Mouse (Mus musculus) embryonic facial prominence, embryonic 13.5 days (tissue): ENCODE data around the gene Haus3. TPM values are rescaled to one million over a fixed set of nuclear protein-coding genes. Genes with fewer than 3 reads are reported as not detected.

Experiments used
- ATAC-seq: fragments of 200-750 bp; cut with Nextera tagmentation; 2 replicates; pipeline ENCODE4 v1.8.0; 2017; ENCODE audit warnings: low read depth; ENCODE audit not compliant: insufficient number of reproducible peaks, insufficient read depth, low FRiP score, low TSS enrichment
- H3K27ac ChIP-seq: fragments of 300-500 bp; sonication (generic); 2 replicates; pipeline ENCODE4 v1.5.1; 2015; ENCODE audit warnings: moderate library complexity, mild to moderate bottlenecking, inconsistent platforms
- H3K27me3 ChIP-seq: fragments of 300-500 bp; sonication (generic); 2 replicates; pipeline ENCODE4 v1.6.1; 2015; ENCODE audit warnings: mild to moderate bottlenecking, inconsistent platforms
- H3K36me3 ChIP-seq: fragments of 300-500 bp; sonication (generic); 2 replicates; pipeline ENCODE4 v1.6.1; 2015; ENCODE audit warnings: mild to moderate bottlenecking, inconsistent platforms
- H3K4me1 ChIP-seq: fragments of 300-500 bp; sonication (generic); 2 replicates; pipeline ENCODE4 v1.6.1; 2015; ENCODE audit warnings: inconsistent platforms
- H3K4me2 ChIP-seq: fragments of 300-500 bp; sonication (generic); 2 replicates; pipeline ENCODE4 v1.6.1; 2015; ENCODE audit warnings: moderate library complexity, mild to moderate bottlenecking, inconsistent platforms
- H3K4me3 ChIP-seq: fragments of 300-500 bp; sonication (generic); 2 replicates; pipeline ENCODE4 v1.5.1; 2015; ENCODE audit warnings: mild to moderate bottlenecking, inconsistent platforms
- H3K9ac ChIP-seq: fragments of 300-500 bp; sonication (generic); 2 replicates; pipeline ENCODE4 v1.6.1; 2015; ENCODE audit warnings: mild to moderate bottlenecking, inconsistent platforms
- H3K9me3 ChIP-seq: fragments of 300-500 bp; sonication (generic); 2 replicates; pipeline ENCODE4 v1.6.1; 2016; ENCODE audit warnings: inconsistent platforms
- WGBS: fragments of 180-500 bp; shearing (Covaris S2); methylation state at CpG from one replicate; pipeline ENCODE4 v1.1.7; 2015; ENCODE audit warnings: mixed read lengths; 5-methylcytosine and 5-hydroxymethylcytosine counted together
- polyA plus RNA-seq: library from polyadenylated mRNA; unstranded; fragments of >200 nt; fragmentation: Nextera tagmentation; extraction: Ambion mirVana; gene quantifications from 2 replicates; pipeline ENCODE4 v1.2.1, GENCODE M21; 2015

Gene Haus3
- polyA plus RNA-seq, 1 experiment from 2014 or later = 40.8 TPM

DNA sequence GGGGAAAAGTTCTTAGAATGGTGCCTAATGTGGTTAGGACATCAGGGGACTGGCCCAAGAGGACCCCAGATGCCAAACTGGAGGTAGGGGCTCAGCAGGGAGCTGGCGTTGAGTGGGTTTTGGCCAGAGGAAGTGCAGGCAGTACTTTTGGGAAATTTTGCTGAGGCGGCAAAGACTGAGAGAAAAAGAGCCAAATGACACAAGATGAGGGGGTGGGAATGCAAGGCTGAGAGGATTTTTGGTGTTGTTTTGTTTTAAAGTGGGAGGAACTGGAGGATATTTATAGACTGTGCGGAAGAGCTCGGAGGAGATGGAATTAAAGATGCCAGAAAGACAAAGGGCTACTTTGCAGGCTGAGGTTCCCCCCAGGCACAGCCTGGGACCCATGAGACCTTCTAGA, 1.4 kb upstream of the Haus3 start:
- no peaks in the 10 kb centered on the region for H3K9me3 ChIP-seq
- ATAC-seq = no peak
- peaks cover 21% of the 10 kb centered on the region for H3K4me1 ChIP-seq
- no peak overlapping the region for H3K4me3 ChIP-seq
- 56% methylated on average over 4 of the region's 4 CpGs for WGBS
- no peak overlapping the region for H3K9ac ChIP-seq
- H3K4me2 ChIP-seq = no peak overlapping the region
- peaks cover 27% of the 10 kb centered on the region for H3K36me3 ChIP-seq
- H3K27ac ChIP-seq = peak overlapping the region; percentile 71
- H3K27me3 ChIP-seq = no peaks in the 10 kb centered on the region

DNA sequence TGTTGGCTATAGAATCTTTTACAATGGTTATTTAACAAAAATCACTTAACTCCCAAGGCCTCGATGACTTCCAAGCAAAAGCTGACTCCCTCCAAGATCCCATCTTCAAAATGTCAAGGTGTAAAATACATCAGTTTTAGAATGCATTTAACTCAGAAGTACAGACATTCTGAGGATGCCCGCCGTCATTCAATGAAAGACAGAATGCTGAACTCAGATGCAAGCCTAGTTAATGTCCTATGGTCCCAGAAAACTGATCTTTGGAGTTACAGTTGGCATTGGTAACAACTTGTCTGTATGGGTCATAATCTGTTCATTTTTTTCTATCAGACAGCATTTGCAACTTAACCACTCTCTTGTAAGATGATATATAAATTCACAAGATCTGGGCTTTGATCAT, 627 bp upstream of the Haus3 start:
- Histone ChIP-seq H3K9ac (peak overlapping the region; percentile 90), H3K4me1 (peaks cover 26% of the 10 kb centered on the region), H3K4me3 (peak overlapping the region; percentile 83), H3K9me3 (no peaks in the 10 kb centered on the region), H3K27me3 (no peaks in the 10 kb centered on the region), H3K36me3 (peaks cover 22% of the 10 kb centered on the region), H3K4me2 (peak overlapping the region; percentile 68), H3K27ac (peak overlapping the region; percentile 90)
- ATAC-seq = no peak
- 79% methylated on average over 3 of the region's 3 CpGs for WGBS

DNA sequence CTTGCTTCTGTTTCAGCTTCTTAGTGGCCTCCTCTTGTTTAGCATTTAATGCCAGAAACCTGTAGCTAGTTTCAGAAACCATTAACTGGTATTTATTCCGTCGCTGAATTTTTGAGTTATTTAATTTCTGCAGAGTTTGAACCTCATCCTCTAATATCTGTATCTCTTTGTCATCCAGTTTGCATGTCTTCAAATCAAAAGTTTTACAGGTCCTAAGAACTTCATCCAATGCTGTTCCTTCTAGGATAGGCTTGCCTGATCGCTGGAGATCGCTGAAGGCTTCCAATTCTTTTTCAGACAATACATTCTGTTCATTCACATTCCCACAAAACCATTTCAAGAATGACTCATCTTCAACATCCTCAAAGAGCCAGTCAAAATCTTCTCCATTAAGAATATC, 1.5 kb downstream of the Haus3 start:
- H3K27ac ChIP-seq = no peak overlapping the region
- 81% methylated on average over 4 of the region's 4 CpGs for WGBS
- H3K27me3 ChIP-seq = no peaks in the 10 kb centered on the region
- ATAC-seq = no peak
- H3K9me3 ChIP-seq = no peaks in the 10 kb centered on the region
- no peak overlapping the region for H3K9ac ChIP-seq
- peaks cover 7% of the 10 kb centered on the region for H3K36me3 ChIP-seq
- H3K4me3 ChIP-seq = no peak overlapping the region; the same call in 1 of the 2 replicates
- H3K4me1 ChIP-seq = peaks cover 29% of the 10 kb centered on the region
- H3K4me2 ChIP-seq = peak overlapping the region; percentile 37

DNA sequence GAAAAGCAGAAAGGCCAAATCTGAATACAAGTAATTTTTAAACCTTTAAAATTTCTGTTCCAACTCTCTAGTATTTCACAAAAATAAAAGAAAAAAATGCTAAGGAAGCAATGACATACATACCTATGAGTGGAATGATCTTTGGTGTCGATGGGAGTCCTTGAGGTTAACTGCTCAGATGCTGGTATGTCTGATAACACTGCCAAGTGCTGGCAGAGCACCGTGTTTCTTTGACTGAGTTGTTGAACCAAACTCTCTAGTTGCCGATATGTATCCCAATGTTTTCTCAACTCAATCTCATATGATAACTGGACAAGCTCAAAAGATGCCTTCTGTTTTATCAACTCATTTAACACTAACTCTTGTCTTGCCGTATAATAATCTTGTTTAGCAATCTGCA, 3.5 kb downstream of the Haus3 start:
- Histone ChIP-seq H3K27ac (no peak overlapping the region), H3K4me1 (peaks cover 27% of the 10 kb centered on the region), H3K4me3 (no peak overlapping the region), H3K4me2 (no peak overlapping the region), H3K36me3 (peaks cover 14% of the 10 kb centered on the region), H3K9me3 (no peaks in the 10 kb centered on the region), H3K9ac (no peak overlapping the region), H3K27me3 (no peaks in the 10 kb centered on the region)
- WGBS = 86% methylated on average over 4 of the region's 4 CpGs
- ATAC-seq = no peak

DNA sequence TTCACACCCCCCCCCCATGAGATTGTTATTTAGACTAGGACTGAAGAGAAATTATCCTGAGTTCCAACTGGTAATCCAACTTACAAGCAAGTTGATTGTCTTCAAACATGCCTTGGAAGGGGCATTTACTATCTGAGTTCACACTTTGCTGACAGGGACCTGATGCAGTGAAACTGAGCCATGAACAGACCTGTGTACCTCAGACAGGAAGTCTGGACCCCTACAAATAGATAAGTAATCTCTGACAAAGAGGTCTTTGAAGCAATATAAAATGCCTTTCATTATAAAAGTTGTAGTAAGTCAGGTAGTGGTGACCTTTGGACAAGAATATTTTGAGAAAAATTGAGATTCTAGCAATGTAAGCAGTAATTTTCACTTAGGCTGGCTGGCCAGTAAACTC, 20.9 kb downstream of the Haus3 start:
- Histone ChIP-seq H3K27me3 (no peaks in the 10 kb centered on the region), H3K9ac (no peak overlapping the region), H3K4me3 (no peak overlapping the region), H3K4me1 (no peaks in the 10 kb centered on the region), H3K27ac (no peak overlapping the region), H3K4me2 (no peak overlapping the region), H3K9me3 (no peaks in the 10 kb centered on the region), H3K36me3 (peaks cover 8% of the 10 kb centered on the region)
- ATAC-seq = no peak

DNA sequence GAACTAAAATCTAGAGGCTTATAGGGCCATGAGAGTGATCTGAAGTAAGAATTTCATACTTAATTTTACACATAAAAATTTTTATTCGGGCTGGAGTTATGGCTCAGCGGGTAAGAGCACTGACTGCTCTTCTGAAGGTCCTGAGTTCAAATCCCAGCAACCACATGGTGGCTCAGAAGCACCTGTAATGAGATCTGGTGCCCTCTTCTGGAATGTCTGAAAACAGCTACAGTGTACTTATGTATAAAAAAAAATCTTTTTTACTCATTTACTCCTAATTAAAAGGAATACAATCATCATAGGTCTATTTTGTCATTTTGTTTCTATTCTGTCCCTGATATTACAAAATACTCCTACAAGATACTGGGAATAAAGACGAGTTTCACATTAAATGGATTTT, 21.8 kb downstream of the Haus3 start:
- H3K9me3 ChIP-seq = no peaks in the 10 kb centered on the region
- H3K4me1 ChIP-seq = no peaks in the 10 kb centered on the region
- 0 out of 2 replicates have a peak, but pooled peaks cover 3% of the 10 kb centered on the region for H3K36me3 ChIP-seq
- no peak overlapping the region for H3K9ac ChIP-seq
- no peak for ATAC-seq
- 91% methylated on average over 3 of the region's 3 CpGs for WGBS
- no peaks in the 10 kb centered on the region for H3K27me3 ChIP-seq
- H3K4me3 ChIP-seq = no peak overlapping the region
- no peak overlapping the region for H3K4me2 ChIP-seq
- no peak overlapping the region for H3K27ac ChIP-seq

DNA sequence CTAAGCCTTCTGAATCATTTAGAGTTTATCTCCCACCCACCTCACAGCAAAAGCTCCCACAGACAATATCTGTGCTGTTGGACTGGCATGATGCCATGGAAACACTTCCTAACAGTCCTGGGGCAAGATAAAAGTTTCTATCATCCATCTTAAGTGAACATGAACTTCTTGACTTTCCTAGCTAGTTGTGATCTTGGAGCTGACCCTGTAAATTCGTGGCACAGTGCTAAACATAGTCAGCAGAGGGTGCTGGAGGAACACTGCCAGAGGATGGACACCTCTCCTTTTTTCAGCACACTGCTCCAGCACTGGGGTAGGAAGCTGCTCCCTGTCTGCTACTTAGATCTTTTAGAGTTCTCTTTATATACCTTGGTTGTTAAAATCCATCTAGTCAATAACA, 29.6 kb downstream of the Haus3 start:
- WGBS = 9% methylated on average over 1 of the region's 1 CpGs
- Histone ChIP-seq H3K4me2 (no peak overlapping the region), H3K9ac (no peak overlapping the region), H3K9me3 (no peaks in the 10 kb centered on the region), H3K4me1 (no peaks in the 10 kb centered on the region), H3K27me3 (no peaks in the 10 kb centered on the region), H3K4me3 (no peak overlapping the region), H3K27ac (no peak overlapping the region), H3K36me3 (no peaks in the 10 kb centered on the region)
- ATAC-seq = no peak

DNA sequence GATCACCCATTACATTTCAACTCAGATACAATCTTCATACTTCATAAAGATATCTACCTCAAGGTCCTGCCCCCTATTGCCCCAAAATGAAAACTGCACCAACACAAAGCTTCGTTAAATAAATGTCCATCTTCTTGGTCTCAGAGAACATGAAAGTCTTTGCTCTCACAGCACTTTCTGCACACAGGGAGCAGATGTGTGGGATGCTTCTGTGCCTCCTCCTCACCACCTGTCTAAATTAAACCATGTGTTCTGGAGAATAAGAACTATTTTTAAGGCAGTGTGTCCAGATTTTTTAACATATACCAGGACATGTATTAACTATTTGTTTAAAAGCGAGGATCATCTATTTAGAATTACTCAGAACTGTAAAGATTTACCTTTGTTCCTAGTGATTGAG, 36.6 kb downstream of the Haus3 start:
- Histone ChIP-seq H3K27ac (no peak overlapping the region), H3K4me2 (no peak overlapping the region), H3K4me1 (no peaks in the 10 kb centered on the region), H3K36me3 (no peaks in the 10 kb centered on the region), H3K27me3 (no peaks in the 10 kb centered on the region), H3K9me3 (no peaks in the 10 kb centered on the region), H3K9ac (no peak overlapping the region), H3K4me3 (no peak overlapping the region)
- WGBS = 71% methylated on average over 2 of the region's 2 CpGs
- no peak for ATAC-seq

DNA sequence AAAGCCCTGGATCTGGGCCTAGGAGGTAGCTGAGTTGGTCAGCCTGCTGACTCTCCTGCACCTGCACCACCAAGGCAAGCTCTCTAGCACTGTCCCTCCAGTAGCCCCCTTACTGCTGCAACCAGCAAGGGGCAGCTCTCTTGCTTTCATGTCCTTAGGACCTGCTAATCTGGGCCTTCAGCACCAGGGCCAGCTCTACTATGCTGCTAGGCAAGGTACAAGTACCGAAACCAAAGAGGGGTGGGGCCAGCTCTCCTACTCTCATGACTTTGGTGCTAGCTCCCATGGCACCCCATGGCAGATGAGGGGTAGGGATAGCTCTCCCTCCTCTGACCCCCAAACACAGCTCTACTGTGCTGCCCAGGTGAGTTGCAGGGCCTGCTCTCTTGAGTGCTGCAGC, 45.2 kb downstream of the Haus3 start:
- Histone ChIP-seq H3K27ac (no peak overlapping the region), H3K9ac (no peak overlapping the region), H3K27me3 (no peaks in the 10 kb centered on the region), H3K36me3 (no peaks in the 10 kb centered on the region), H3K4me1 (no peaks in the 10 kb centered on the region), H3K4me3 (no peak overlapping the region), H3K4me2 (no peak overlapping the region), H3K9me3 (no peaks in the 10 kb centered on the region)
- no peak for ATAC-seq
- WGBS = 19% methylated on average over 1 of the region's 1 CpGs

DNA sequence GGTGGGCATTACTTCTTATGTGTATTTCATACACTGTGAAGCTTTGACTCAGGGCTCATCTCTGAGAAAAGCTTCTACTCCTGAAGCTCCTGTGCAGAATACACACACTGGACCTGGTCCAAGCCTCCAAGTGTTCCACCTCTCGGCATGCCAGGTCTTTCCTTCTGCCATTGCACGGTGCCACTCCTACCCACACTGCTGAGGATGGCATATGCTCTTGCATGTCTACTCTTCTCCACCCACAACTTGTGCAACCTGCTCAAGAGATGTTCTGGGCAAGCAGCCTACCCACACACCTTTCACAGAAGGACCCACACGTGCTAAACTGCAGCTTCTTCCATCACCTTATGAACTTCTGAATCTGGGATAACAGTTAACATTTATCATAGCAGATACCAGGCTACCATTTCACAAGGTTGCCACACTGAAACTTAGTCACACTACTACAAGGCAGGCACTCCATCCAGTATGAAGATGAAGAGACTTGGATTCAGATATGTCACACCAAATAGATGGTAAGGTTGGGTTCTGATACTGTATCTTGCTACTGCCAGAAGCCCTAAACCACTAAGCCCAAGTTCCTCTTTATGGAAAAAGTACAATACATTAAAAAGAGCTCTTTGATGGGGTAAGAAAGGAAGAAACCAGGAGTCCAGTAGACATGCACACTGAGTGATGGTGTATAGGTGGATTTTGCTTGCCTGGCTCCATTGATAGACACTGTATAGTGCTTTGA, 50.0 kb downstream of the Haus3 start:
- no peaks in the 10 kb centered on the region for H3K9me3 ChIP-seq
- no peak overlapping the region for H3K27ac ChIP-seq
- H3K4me1 ChIP-seq = no peaks in the 10 kb centered on the region
- H3K27me3 ChIP-seq = no peaks in the 10 kb centered on the region
- no peaks in the 10 kb centered on the region for H3K36me3 ChIP-seq
- H3K9ac ChIP-seq = no peak overlapping the region
- WGBS = 84% methylated on average over 3 of the region's 3 CpGs
- H3K4me3 ChIP-seq = no peak overlapping the region
- no peak for ATAC-seq
- H3K4me2 ChIP-seq = no peak overlapping the region

DNA sequence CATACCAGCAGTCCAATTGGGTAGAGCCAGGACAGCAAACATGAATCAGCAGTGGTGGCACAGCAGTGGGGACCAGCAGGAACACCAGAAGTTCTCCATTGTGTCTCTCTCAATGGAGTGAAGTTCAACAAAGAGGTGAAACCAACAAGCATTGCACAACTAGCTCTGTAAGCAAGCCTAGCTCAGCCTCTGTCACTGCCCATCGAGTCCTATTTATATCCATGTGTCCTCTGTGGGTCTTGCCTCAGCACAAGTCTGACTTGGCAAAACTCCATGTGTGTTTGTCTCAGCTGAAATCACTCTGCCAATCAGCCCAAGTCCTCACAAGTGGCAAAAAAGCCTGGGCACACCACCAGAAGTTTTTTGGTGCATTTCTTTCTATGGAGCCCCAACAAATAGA, 63.6 kb downstream of the Haus3 start:
- Histone ChIP-seq H3K4me3 (no peak overlapping the region), H3K9me3 (no peaks in the 10 kb centered on the region), H3K4me2 (no peak overlapping the region), H3K9ac (no peak overlapping the region), H3K27me3 (no peaks in the 10 kb centered on the region), H3K36me3 (no peaks in the 10 kb centered on the region), H3K27ac (no peak overlapping the region), H3K4me1 (no peaks in the 10 kb centered on the region)
- ATAC-seq = no peak
- WGBS = 75% methylated on average over 1 of the region's 1 CpGs
